Mouse (Mus musculus): Measurements from ENCODE around the gene Apof.

Apof gene

DNA sequence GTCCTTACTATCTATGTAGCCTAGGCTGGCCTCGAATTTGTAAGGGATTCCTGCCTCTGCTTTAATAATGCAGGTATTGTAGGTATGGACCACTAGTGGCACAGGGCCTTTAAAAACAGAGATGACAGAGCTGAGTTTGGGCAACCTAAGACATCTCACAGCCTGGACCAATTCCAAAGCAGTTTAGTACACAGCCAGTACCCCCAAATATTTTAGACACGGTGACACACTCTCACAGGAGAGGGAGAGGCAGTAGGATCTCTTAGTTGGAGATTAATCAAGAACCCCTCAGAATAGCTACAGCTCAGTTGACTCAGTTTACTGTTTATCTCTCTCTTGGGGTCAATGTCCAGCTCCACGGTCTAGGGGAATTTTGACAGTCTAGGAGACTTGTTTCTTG lies 33.9 kb downstream of the Apof start:
- DNase-seq = no peak

DNA sequence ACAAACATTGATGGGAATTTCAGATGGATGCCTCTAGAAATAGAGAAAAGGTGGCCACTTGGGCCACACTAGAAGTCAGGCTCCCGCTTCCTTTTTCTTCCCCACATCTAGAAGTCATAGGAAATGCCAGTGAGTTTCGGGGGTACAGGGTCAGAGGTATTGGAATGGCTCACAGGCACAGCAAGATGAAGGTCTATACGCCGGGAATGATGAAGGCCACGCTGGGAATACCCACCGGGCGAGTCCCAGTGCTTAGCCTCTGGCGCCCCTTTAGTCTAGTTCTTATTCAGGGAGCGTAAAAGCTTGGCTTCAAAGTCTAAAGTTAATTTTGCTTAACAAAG lies 34.3 kb downstream of the Apof start:
- no peak for DNase-seq

DNA sequence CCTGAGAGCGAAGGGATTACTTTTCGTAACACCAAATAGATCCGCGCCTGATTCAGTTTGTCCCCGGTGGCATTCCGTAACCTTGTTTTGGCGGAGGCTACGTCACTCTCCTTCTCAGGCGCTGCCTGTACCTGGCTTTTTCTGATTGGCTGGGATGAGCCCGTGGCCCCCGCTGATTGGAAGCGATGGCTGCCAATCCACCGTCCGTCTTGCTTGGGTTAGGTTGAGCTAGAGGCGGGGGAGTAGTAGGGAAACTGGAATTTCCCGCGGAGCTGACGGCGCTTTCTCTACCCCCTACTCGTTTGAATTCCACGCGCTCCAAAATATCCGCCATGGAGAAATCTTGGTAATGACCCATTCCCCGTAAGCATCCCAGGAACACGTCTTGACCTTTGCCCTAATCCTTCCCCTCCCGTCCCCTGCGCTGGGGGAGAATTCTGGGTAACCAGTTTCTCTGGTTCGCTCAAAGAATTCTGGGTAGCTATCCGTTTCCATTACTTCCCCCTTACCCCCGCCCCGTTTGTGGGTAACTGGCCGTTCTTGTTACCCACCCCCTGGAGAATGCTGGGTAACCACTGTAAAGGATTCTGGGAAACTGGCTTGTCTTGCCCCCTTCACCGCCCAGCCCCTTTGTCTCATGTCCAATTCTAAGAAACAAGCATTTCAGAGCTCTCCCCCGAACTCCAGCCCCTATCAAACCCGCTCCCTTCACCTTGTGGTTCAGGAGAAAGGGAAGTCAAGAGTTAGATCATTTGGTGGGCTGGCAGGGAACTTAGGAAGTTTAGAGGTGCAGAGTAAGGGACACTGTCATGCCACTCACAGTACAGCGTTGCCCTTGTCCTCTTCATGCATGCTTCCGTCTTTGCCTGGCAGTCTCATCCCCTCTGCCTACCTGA lies 34.9 kb downstream of the Apof start, which contains the start of gene Pan2:
Gene Pan2 (plus strand): TSS at position 210 of the 896 bp plus-strand sequence.
- peak; percentile 98 to 99 for DNase-seq

DNA sequence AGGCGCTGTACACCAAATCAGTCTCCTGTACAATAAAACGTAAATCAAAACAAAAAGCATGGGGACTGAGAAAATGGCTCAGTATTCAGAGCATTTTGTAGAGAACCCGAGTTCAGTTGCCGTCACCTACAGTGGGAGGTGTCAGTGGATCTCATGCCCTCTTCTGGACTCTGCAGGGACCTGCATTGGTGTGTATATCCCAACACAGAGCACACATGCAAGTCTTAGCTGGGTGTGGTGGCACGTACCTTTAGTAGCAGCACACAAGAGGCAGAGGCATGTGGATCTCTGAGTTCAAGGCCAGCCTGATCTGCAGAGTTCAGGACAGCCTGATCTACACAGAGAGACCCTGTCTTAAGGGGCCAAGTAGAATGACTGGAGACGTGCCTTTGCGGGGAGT lies 41.2 kb downstream of the Apof start:
- no peak for DNase-seq

DNA sequence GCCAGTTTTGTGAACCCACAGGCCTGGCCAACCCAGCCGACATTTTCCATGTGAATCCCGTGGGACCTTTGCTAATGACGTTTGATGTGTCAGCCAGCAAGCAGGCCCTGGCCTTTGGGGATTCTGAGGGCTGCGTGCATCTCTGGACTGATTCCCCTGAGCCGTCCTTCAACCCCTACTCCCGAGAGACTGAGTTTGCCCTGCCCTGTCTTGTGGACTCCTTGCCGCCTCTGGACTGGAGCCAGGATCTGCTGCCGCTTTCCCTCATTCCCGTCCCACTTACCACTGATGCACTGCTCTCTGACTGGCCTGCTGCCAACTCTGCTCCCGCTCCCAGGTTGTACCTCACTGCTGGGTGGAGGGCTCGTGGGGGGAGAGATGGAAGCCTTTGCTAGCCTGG lies 41.7 kb downstream of the Apof start:
- DNase-seq = no peak

DNA sequence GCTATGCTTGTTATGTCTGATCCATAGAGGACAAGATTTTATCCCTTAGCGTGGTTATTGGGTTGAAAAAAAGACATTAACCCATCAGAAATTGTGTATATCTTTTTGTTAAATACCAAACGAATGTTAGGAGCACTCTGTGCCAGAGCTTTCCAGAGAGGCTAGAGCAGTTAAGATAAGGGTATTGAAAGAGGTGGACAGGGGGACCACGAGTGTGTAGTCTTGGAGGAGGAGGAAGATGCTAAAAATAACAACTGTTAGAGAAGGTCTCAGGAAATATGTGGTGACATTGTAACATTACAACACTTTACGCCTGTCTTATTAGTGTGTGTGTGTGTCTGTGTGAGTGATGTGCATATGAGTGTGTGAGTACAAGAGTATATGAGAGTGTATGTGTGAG lies 42.4 kb downstream of the Apof start:
- DNase-seq = no peak

DNA sequence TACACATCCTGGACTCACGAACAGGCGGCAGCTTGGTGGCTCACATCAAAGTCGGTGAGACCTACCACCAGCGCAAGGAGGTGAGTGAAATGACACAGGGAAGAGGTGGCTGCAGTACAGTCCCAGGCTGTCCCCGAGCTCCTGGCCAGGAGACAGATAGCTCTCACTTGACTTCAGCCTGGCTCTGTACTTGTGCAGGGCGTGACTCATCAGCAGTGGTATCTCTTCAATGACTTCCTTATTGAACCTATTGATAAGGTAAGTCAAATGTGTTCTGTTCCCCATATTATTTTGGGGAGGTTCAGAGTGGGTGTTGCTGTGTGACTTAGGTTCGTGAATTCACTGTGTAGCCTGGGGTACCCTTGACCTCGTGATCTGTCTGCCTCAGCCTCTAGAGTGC lies 47.1 kb downstream of the Apof start:
- DNase-seq = no peak

Data from spleen, adult 18-20 months (tissue).